Mouse (Mus musculus) CH12F3 (cell line): Measurements from ENCODE around the gene Ccdc88c.
"Not testable (repeated sequence)": the region's sequence is repeated elsewhere in the genome, so short reads cannot be mapped to it uniquely, and the experiment has no call there.

Experiments
- in situ Hi-C: fragments of 300-500 bp; cut with MboI; formaldehyde crosslinking; loops from 2 replicates; pipeline ENCODE4 v1.14.3; 2020; ENCODE audit warnings: low sequenced_read_pairs

The Ccdc88c gene

DNA sequence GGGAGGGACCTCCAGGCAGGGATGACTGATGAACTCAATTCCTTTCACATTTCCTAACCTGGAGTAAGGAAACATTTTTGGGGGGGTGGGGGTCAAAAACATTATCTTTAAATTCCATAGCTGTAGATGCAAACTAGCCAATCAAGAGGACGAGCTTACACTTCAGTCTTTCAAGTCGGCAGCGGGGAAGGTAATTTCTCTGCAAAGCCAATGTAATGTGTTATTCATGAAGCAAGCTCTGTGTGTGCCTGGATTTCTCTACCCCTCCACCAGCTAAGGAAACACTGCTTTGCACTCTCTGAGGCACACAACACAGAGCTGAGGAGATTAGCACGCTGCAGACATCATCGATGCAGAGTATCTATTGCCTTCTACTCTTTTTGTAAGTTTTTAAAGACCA, 9.8 kb downstream of the Ccdc88c start:
- in situ Hi-C loops: no loop called here

DNA sequence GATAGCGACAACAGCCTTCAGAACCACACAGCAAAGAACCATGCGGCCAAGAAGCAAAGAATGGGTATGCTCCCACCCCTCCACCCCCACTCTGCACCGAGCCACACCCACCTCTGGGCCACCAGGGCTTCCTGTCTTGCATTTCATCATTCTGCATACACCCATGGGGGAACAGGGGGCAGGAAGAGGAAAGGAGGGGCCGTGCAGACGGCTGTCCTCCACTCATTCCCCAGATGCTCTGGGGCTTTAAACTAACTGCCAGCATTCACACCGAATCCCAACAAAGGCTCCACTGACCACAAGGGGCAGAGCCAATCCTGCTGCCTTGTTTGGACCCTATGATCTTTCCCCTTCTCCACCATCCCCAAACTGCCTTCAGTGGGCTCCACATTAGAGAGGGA, 10.9 kb downstream of the Ccdc88c start:
- in situ Hi-C loops: no loop called here

DNA sequence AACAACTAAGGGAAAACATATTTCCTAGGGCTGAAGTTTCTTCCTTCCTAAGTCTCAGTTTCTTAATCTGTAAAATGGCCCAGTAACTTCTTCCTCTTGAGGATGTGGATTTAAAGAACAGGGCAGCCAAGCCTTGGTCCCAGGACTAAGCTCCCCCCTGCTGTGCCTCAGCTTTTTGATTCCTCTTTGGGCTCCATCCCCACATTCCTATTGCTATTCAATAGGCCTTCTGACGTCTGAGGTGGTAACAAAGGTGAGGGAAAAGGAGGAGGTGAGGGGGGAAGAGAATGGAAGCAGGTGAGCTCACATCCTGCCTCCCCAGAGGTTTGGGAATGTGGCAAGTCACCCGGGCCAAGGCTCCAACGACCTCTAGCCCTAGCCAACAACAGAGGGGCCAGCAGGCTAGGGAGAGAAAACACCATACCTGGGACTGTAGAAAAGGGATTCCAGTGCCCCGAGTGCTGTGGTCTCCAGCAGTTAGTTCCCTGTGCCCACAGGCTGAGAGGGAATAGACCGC, 12.4 kb downstream of the Ccdc88c start:
- in situ Hi-C loops: no loop called here

- in situ Hi-C loops: no loop called here
Observed at GRCm38 (mm10) chr12:101015926-101016325, 12.9 kb downstream of the Ccdc88c start.

- in situ Hi-C loops: no loop called here
Observed at GRCm38 (mm10) chr12:101015165-101015560, 13.7 kb downstream of the Ccdc88c start.

DNA sequence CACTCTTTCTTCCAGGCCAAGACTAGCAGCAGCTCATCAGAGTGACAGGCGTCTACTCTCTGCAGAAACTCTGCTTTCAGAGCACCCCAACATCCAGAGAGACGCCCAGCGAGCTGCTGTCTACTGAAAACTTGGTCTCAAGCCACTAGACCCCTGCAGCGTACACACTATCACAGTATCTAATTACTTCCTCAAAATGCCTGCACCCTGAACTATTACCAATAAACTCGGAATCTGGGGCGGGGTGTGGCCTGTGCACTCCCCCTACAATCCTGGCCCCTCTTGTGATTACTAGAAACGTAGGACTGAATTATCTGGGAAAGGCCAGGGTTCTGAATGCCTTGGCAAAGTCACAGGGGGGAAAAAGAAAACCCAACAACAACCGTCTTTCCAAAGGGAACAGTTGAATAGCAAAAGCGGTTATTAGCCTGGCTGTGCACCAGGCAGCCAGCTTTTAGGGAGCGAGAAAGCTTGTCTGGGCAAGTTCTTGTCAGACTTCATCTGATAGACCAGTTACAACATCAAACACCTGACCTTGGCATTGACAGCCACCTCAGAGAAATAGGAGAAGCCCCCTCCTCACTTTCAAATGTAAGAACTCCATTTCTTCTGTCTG, 14.2 kb downstream of the Ccdc88c start:
- in situ Hi-C loops: no loop called here

GRCm38 (mm10) chr12:101013668-101014067, 15.2 kb downstream of the Ccdc88c start:
- in situ Hi-C loops: not testable (repeated sequence)

DNA sequence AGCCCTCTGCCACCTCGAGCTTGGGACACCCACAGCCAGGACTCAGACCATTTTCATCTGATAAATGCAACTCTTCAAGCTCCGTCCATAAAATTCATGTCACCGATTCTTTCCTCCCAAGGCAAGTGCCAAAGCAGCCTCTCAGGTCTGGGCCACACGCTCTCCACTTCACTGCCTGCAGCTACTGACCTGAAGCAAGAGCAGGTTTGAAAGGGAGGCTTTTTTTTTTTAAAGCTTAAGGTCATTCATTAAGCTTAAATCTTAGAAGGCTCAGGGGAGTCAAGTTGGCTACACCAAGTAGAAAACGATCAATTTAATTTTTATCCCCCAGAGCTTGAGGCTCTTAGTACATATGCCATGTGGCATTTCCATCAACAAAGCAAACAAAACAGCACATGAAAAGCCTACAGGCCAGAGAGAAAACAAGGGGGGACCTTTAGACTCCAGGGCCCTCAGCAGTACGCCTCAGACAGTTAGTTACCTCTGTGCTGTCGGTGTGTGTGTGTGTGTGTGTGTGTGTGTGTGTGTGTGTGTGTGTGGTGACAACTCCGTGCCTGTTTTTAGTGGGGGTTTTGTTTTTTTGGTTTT, 15.7 kb downstream of the Ccdc88c start:
- in situ Hi-C loops: no loop called here

DNA sequence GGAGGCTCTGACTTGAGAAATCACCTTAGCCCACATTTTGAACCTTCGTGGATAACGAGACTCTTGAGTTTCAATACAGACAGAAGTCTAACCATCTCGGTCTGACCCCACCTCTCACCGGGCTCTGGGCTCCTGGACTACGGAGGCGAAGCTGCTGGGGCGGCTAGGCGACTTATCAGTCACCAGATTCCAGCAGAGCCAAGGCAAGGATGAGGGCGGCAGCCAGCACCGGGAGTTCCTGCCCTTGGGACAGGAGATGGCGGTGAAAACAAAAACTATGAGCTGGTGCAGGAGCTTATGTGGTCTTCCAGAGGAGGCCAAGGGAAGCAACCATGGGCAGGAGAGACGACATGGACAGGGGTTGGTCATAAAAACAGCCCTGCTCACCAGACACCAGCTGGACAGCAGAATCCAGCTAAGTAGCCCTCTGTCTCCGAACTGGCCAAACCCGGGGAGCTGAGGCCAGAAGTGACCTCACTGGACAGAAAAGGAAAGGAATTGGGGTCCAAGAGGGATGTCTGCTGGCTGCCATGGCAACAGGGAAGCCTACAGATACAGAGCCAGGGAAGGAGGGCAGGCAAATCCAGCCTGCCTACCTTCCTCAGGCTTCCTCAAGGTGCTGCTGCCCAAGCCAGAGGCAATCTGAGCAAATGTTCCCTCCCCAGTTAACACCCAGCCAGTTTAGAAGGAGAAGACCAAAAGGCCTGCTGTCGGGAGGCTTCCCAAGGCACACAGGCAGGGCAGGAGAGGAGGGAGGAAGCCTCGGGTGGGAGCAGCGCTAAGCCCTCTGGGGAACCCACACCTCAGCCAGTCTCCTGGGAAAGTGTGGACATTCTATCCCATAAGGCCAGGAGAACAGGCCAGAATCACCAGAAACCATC, 16.4 kb downstream of the Ccdc88c start:
- in situ Hi-C loops: no loop called here

GRCm38 (mm10) chr12:101011017-101011416, 17.8 kb downstream of the Ccdc88c start:
- in situ Hi-C loops: no loop called here

GRCm38 (mm10) chr12:101010148-101010920, 18.5 kb downstream of the Ccdc88c start:
- in situ Hi-C loops: no loop called here

- in situ Hi-C loops: no loop called here
Observed at GRCm38 (mm10) chr12:101009225-101009624, 19.6 kb downstream of the Ccdc88c start.

GRCm38 (mm10) chr12:101008648-101009047, 20.2 kb downstream of the Ccdc88c start:
- in situ Hi-C loops: no loop called here

GRCm38 (mm10) chr12:101007968-101008481, 20.8 kb downstream of the Ccdc88c start:
- in situ Hi-C loops: no loop called here

DNA sequence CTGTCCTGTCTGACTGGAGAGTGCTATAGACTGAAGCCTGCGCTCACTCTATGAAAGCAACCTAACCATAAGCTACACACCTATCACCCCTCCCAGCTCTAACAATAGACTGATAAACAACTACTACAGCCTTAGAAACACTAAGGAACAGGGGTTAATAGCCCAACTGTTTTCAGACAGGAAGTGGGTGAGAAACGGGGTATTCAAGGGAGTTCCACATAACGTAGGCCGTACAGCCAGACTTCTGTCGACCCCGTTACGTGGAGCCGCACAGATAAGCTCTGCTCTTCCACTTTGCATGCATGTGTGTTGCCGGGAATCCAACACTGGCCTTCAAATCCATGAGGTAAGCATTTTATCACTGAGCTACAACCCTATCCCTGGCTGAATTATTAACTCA, 21.4 kb downstream of the Ccdc88c start:
- in situ Hi-C loops: no loop called here

- in situ Hi-C loops: no loop called here
Observed at GRCm38 (mm10) chr12:101005665-101006420, 23.0 kb downstream of the Ccdc88c start.

DNA sequence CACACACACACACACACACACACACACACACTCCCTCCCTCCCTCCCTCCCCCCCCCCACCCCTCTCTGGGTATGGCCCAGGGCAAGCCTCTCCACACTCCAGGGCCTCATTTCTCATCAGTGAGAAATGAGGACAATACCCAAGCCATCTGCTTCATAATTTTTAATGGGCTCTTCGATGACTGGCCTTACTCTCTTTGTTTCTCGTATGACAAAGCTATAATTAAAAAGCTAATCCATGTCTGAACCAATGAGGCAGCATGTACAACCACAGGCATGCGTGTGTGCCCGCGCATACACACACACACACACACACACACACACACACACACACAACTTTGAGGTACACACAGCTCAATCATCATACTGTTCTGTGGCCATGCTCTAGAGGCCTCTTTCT, 23.9 kb downstream of the Ccdc88c start:
- in situ Hi-C loops: no loop called here

GRCm38 (mm10) chr12:101002801-101003513, 25.9 kb downstream of the Ccdc88c start:
- in situ Hi-C loops: no loop called here
